Mouse (Mus musculus) cerebral cortex, adult 2 months (tissue): ENCODE results near the gene Prmt3.

Experiments
- WGBS: fragments of 180-500 bp; shearing (Covaris S2); methylation state at CpG from one replicate; pipeline ENCODE4 v1.1.7; 2018; 5-methylcytosine and 5-hydroxymethylcytosine counted together

Gene Prmt3

GRCm38 (mm10) chr7:49778114-49778901 is at the start of gene Prmt3:
Prmt3 (plus strand) TSS chr7:49778346.
- WGBS = under 1% methylated on average over 89 of the region's 92 CpGs

- 79% methylated on average over 4 of the region's 4 CpGs for WGBS
Measured at GRCm38 (mm10) chr7:49734342-49734741, 43.8 kb upstream of the Prmt3 start.

DNA sequence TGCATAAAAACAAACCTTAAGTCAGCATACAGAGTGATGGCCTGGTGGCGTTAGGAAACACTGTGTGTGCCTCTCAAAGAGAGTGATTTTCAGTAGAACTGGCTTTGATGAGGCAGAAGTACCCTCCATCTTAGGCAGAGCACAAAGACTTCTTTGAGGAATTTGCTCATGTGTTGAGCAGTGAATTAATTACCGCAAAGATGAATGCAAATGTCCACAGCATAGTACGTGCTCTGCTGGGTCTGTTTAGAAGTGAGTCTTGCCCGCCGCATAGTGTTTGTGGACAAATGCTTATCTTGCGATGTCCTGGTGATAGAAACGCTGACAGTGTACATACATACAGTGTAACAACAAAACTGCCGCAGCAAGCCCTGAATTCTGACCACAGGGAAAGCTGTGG is 38.7 kb upstream of the Prmt3 start:
- 66% methylated on average over 8 of the region's 8 CpGs for WGBS

GRCm38 (mm10) chr7:49741474-49741873 is 36.7 kb upstream of the Prmt3 start:
- 58% methylated on average over 5 of the region's 5 CpGs for WGBS

GRCm38 (mm10) chr7:49741923-49742322 is 36.2 kb upstream of the Prmt3 start:
- 67% methylated on average over 10 of the region's 10 CpGs for WGBS

- WGBS = 10% methylated on average over 4 of the region's 4 CpGs
Measured at GRCm38 (mm10) chr7:49751148-49751547, 27.0 kb upstream of the Prmt3 start.

DNA sequence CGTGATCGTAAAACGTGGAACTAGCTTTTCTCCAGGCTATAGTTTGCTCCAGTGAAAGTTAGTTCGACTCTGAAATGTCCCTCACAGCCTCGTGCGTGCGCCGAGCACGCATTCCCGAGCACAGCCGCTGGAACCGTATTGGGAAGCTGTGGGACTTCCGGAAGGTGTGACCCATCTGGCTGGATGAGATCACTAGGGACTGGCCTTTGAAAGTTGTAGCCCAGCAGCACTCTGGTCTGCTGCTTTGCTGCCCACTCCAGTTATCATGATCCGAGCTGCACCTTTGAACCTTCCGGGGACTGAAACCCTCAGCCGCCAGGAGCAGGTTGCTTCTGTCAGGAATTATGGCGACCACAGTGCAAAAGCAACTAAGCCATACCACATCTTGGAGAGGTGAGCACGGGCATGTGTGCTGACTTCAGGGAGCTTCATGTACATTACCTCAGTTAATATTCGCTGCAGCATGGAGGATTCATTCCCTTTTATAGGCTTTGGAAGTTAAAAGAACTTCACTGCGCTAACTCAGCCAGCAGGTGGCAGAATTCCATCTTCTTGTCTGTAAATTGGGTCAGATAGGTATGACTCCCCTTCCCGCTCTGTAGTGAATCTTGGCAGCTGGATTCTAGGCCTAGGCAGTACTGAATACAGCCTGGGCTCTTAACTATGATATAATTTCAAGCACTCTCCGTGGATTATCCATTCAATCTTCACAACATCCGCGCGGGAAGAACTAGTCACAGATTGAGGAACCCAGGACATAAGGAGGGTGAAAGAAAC is 25.2 kb upstream of the Prmt3 start:
- 36% methylated on average over 25 of the region's 25 CpGs for WGBS

DNA sequence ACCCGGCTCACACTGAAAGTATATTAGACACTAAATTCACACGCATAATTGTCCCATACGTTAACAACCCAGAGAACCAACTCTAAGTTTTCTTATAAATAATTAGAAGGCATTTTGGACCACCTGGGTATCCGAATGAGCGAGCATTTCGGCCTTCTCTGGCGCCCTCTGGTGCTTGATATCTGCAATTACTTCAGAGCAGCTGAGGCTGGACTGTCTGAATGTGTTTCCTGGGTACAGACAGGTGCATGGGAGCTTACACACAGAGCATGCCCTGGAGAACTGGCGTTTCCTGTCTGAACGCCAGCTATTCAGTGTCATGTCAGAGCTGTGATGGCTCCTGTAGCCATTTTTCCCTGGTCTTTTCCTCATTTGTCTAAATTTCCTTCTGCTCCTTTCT is 23.4 kb upstream of the Prmt3 start:
- 2% methylated on average over 9 of the region's 9 CpGs for WGBS

GRCm38 (mm10) chr7:49758934-49759571 is 19.1 kb upstream of the Prmt3 start, which contains the start of gene Htatip2:
Htatip2 (plus strand) TSS chr7:49759115.
- WGBS = 2% methylated on average over 42 of the region's 42 CpGs

DNA sequence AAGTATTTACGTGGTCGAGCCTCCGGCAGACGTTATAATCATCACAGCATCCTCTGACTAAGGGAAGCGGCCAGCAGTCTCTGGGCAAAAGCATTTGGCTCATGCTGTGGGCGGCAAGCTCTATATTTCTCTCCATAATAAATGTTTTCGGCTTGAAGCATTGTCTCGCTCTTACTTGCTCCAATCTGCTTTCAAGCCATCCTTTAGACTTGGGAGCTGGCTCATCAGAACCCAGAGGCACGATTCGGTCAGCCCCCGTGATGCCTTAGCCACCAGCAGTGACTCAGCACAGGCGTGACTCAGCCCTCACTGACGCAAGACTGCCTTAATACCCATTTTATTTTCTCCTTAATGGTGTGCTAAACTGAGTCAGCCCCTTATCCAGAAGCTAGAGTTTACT is 15.5 kb upstream of the Prmt3 start:
- WGBS = 42% methylated on average over 13 of the region's 13 CpGs

DNA sequence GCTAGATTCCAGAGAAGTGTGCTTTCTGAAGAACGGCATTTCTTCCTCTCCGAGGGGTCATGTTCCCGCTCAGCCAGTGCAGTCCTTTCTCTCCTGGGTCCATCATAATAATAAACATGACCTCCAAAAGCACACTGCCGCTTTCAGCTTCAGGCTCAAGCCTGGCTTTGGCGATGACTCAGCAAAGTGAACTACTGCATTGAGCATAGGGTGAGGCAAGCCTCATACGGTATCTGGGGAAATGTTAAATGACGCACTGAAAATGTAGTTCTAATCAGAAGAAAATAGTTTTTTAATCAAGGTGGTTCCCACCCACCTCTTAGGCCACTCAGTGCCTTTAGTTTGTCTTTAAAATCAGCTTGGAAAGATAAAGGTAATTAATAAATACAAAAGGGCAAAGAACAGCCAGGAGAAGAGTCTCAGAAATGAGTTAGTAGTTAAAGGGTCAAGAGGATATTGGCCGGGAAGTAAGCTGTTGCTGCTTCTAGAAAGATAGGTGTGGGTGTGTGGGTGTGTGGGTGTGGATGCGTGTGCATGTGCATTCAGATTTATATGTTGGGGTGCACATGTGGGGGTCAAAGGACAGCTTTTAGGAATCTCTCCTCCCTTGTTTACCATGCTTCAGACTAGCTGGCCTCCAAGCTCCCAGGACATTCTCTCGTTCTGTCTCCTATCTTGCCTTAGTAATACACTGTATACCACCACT is 14.0 kb upstream of the Prmt3 start:
- 61% methylated on average over 10 of the region's 10 CpGs for WGBS

DNA sequence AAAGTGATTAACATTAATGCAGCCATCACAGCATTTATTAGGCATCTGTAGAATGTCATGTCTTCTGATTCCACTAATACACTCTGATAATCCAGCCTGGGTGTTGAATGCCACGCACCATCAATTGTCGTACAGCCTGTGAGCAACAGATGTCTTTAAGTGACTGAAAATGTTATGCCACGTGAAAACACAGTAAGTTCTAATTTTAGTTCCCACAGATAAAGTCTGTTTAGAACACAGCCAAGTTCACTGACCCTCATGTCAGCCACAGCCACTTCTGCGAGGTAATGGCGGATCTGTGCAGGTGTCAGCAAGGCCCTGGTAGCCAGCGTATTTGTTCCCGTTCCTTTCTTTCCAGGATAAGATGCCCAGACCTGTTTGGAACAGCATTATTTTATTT is 12.0 kb upstream of the Prmt3 start:
- 93% methylated on average over 7 of the region's 7 CpGs for WGBS

DNA sequence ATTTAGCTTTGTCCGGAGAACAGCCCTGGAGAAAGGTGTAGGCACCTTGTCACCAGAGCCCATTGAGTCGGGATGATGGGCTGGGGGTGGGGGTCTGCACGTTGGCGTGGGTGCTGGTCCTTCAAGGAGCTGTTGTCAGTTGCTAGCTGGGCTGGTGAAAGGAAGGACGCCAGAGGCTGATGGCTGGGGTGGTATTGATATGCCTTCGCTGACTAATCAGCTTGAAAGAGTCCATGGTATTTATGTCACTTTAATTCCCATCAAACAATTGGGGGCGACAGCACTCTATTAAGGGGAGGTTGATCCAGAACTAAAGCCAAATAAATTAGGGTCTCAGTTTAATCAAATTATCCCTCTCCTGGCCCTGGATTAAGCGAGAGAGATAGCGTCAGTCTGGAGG is 9.6 kb upstream of the Prmt3 start:
- 51% methylated on average over 9 of the region's 9 CpGs for WGBS

GRCm38 (mm10) chr7:49774396-49774795 is 3.8 kb upstream of the Prmt3 start:
- WGBS = 94% methylated on average over 2 of the region's 2 CpGs

DNA sequence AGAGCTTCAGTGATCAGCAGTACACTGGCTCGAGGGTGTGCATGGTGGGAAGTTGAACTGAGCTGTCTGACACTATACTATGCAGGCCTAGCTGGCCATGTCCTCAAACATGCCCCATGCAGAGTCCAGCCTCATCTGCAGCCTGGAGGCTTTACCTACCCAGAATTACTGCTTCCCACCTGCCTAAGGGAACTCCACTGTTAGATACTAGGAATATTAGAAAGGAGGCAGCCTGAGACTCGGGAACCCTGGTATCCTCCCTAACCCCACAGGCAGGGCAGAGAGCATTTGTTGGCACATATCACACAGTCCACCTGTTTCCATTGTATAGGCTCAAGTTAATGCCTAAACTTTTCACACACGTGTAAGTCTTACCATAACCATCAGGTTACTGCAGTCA is 561 bp upstream of the Prmt3 start:
- WGBS = 49% methylated on average over 3 of the region's 3 CpGs

GRCm38 (mm10) chr7:49778904-49779615 is 914 bp downstream of the Prmt3 start:
- WGBS = 44% methylated on average over 12 of the region's 12 CpGs

DNA sequence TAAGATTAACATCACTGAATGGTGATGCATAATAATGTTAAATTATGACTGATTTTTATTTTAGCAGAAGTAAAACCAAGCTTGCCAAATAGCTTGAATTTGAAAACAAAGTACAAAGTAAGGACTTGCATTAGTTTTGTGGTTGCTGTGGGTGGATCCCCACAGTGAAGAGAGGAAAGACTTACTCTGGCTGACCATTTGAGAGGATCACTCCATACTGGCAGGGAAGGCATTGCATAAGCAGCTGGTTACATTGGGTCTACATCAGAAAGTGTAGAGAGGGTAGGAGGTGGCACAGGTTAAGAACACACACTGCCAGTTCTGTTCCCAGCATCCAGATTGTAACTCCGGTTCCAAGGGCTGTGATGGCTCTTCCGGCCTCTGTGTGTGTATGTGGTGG is 4.9 kb downstream of the Prmt3 start:
- 95% methylated on average over 2 of the region's 2 CpGs for WGBS

- 93% methylated on average over 7 of the region's 7 CpGs for WGBS
Measured at GRCm38 (mm10) chr7:49785141-49785540, 7.0 kb downstream of the Prmt3 start.

GRCm38 (mm10) chr7:49786618-49787382 is 8.7 kb downstream of the Prmt3 start:
- WGBS = 58% methylated on average over 12 of the region's 12 CpGs

- WGBS = 93% methylated on average over 3 of the region's 3 CpGs
Measured at GRCm38 (mm10) chr7:49787383-49787645, 9.2 kb downstream of the Prmt3 start.

- 96% methylated on average over 2 of the region's 2 CpGs for WGBS
Measured at GRCm38 (mm10) chr7:49794304-49794703, 16.2 kb downstream of the Prmt3 start.
